Mouse (Mus musculus) midbrain, embryonic 10.5 days (tissue): ENCODE data around the gene Tra2a. TPM values are rescaled to one million over a fixed set of nuclear protein-coding genes. Genes with fewer than 3 reads are reported as not detected.

Source experiments
- DNase-seq: peaks from one replicate; pipeline ENCODE4 v3.0.0-alpha.2; 2017; ENCODE audit warnings: low spot score
- H3K27ac ChIP-seq: fragments of 300-500 bp; sonication (generic); replicated peaks from 2 replicates; pipeline ENCODE4 v1.5.1; 2016; ENCODE audit warnings: mild to moderate bottlenecking
- H3K27me3 ChIP-seq: fragments of 300-500 bp; sonication (generic); 2 replicates; pipeline ENCODE4 v1.6.1; 2016; ENCODE audit warnings: low read depth, mild to moderate bottlenecking; ENCODE audit not compliant: poor library complexity, severe bottlenecking
- H3K36me3 ChIP-seq: fragments of 300-500 bp; sonication (generic); 2 replicates; pipeline ENCODE4 v1.6.1; 2016; ENCODE audit warnings: mild to moderate bottlenecking, moderate library complexity
- H3K4me1 ChIP-seq: fragments of 300-500 bp; sonication (generic); 2 replicates; pipeline ENCODE4 v1.6.1; 2016
- H3K4me3 ChIP-seq: fragments of 300-500 bp; sonication (generic); 2 replicates; pipeline ENCODE4 v1.5.1; 2016; ENCODE audit warnings: mild to moderate bottlenecking, moderate library complexity
- H3K9me3 ChIP-seq: fragments of 300-500 bp; sonication (generic); replicated peaks from 2 replicates; pipeline ENCODE4 v1.6.1; 2016; ENCODE audit warnings: mild to moderate bottlenecking
- WGBS: fragments of 180-500 bp; shearing (Covaris S2); methylation state at CpG from one replicate; pipeline ENCODE4 v1.1.7; 2016; 5-methylcytosine and 5-hydroxymethylcytosine counted together
- polyA plus RNA-seq: library from polyadenylated mRNA; unstranded; fragments of >200 nt; fragmentation: Nextera tagmentation; extraction: Ambion mirVana; gene quantifications from 2 replicates; pipeline ENCODE4 v1.2.1, GENCODE M21; 2016

Gene Tra2a
- polyA plus RNA-seq, 1 experiment from 2014 or later = 126 TPM

DNA sequence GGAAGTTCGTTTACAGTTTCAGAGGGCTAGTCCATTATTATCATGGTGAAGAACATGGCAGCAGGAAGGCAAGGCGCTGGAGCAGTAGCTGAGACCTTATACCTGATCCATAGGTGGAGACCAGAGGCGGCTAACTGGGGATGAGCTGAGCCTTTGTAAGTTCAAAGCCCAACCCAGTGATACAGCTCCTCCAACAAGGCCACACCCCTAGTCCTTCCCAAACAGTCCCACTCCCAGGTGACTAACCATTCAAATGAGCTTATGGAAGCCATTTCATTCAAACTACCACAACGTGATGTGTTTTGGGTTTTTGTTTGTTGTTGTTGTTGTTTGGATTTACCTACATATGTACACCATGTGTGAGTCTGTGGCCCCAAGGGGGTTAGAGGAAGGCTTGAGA is 69.3 kb downstream of the Tra2a start:
- Histone ChIP-seq H3K36me3 (peaks cover 98% of the 10 kb centered on the region), H3K4me1 (peaks cover 3% of the 10 kb centered on the region; the same call in 1 of the 2 replicates), H3K27ac (no peak overlapping the region), H3K27me3 (no peaks in the 10 kb centered on the region), H3K4me3 (no peak overlapping the region), H3K9me3 (peaks cover 13% of the 10 kb centered on the region; the same call in 1 of the 2 replicates)
- no peak for DNase-seq
- WGBS = 97% methylated on average over 4 of the region's 4 CpGs

Other genes starting within 250 kb of the Tra2a start
- gene Gpnmb, start 227.5 kb downstream of the Tra2a start, polyA plus RNA-seq = 0.79 and 0.96 TPM in 2 replicates
- gene Malsu1, start 190.2 kb downstream of the Tra2a start, polyA plus RNA-seq = 65.0 and 71.1 TPM in 2 replicates
- gene Igf2bp3, start 49.1 kb downstream of the Tra2a start, polyA plus RNA-seq = 134 and 148 TPM in 2 replicates
- 4.7 and 5.6 TPM in 2 replicates for gene Ccdc126, start 55.2 kb upstream of the Tra2a start, polyA plus RNA-seq
- 5.8 and 6.1 TPM in 2 replicates for gene Fam221a, start 103.7 kb upstream of the Tra2a start, polyA plus RNA-seq
- 0.07 and 0.09 TPM in 2 replicates for gene Stk31, start 131.6 kb upstream of the Tra2a start, polyA plus RNA-seq